Mouse (Mus musculus): ENCODE results near the gene Zbtb14. TPM values are rescaled to one million over a fixed set of nuclear protein-coding genes. Genes with fewer than 3 reads are reported as not detected.

The Zbtb14 gene
- total RNA-seq (2014; rRNA removed) (23.7 and 30.9 TPM in 2 replicates), polyA plus RNA-seq (2015; fragmentation: Nextera tagmentation; extraction: Ambion mirVana) (21.4 and 22.1 TPM in 2 replicates)

DNA sequence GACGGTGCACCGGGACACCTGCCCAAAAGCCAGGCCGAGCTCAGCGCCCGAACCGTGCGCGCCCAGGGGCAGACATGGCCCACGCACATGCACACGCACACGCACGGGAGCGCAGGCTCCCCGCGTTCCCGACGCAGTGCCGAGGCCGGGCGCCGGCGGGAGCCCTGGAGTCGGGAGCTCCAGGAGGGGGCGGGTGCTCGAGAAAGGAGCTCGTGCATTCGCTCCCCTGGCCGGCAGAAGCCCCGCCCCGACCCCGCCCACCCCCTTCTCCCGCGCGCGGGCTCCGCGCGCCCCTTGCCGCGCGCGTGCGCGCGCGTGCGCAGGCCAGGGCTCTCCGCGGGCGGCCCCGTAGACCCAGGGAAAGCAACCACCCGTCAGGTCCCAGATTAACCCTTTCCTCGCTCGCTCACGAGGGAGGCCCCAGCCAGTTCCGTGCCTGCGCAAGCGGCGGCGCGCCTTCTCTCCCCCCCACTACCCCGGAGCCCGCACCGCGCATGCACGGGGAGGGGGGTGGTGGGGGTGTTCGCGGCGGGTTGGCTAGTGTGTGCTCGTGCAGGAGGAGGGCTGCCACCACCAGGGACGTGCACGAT lies at the start of gene Zbtb14:
Zbtb14 (plus strand) TSS at position 540 of the 590 bp plus-strand sequence.
- Histone ChIP-seq H3K4me1 (ENCODE audit: insufficient read depth, low read length) (peaks cover 7% of the 10 kb centered on the region), H3K4me2 (ENCODE audit: low read depth, low read length, poor library complexity, severe bottlenecking) (peak within 1 kb of the TSS; percentile 90), H3K4me3 (ENCODE audit: low read depth, low read length) (peak within 1 kb of the TSS; percentile 82), H3K27me3 (ENCODE audit: insufficient read depth, low read length) (no peaks in the 10 kb centered on the region), H3K27ac (ENCODE audit: low read depth, low read length) (peak within 1 kb of the TSS; percentile 100), H3K9me3 (ENCODE audit: low read length) (no peaks in the 10 kb centered on the region), H3K9ac (replicated peaks; ENCODE audit: low read length, poor library complexity, severe bottlenecking) (peak within 1 kb of the TSS; percentile 98), H3K36me3 (ENCODE audit: insufficient read depth, low read length) (peaks cover 5% of the 10 kb centered on the region; the same call in 1 of the 2 replicates)
- DNase-seq (ENCODE audit: low spot score) (peak; percentile 96), ATAC-seq (ENCODE audit: low FRiP score) (peak; percentile 89)
- TF ChIP-seq CTCF (IDR thresholded peaks at IDR 0.05) = peak; percentile 48
- under 1% methylated on average over 42 of the region's 72 CpGs for WGBS

DNA sequence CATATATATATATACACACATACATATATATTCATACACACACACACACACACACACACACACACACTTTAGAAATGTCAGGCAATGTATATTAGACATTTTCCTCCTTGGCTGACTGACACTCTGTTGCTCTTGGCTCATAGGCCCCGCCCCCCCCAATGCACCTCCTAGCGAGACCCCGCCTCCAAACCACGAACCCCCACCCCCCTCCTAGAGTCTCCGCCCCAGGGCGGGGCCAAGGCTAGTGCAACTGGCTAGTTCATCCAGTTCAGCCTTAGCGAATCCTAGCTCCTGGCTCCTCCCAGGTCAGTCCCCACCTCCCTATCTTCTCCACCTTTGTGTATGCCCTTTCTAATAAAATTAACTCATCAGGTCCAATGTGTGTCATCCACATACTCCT lies 36.8 kb upstream of the Zbtb14 start:
- Histone ChIP-seq H3K4me1 (ENCODE audit: insufficient read depth, low read length) (no peaks in the 10 kb centered on the region), H3K27me3 (ENCODE audit: insufficient read depth, low read length) (no peaks in the 10 kb centered on the region), H3K27ac (ENCODE audit: low read depth, low read length) (no peak overlapping the region), H3K9ac (replicated peaks; ENCODE audit: low read length, poor library complexity, severe bottlenecking) (no peak overlapping the region), H3K4me2 (ENCODE audit: low read depth, low read length, poor library complexity, severe bottlenecking) (no peak overlapping the region), H3K4me3 (ENCODE audit: low read depth, low read length) (no peak overlapping the region), H3K36me3 (ENCODE audit: insufficient read depth, low read length) (no peaks in the 10 kb centered on the region), H3K9me3 (ENCODE audit: low read length) (no peaks in the 10 kb centered on the region)
- 91% methylated on average over 7 of the region's 7 CpGs for WGBS
- no peak for DNase-seq (ENCODE audit: low spot score)
- ATAC-seq (ENCODE audit: low FRiP score) = no peak; the same call in 1 of the 2 replicates
- no peak for TF ChIP-seq CTCF (IDR thresholded peaks at IDR 0.05)

DNA sequence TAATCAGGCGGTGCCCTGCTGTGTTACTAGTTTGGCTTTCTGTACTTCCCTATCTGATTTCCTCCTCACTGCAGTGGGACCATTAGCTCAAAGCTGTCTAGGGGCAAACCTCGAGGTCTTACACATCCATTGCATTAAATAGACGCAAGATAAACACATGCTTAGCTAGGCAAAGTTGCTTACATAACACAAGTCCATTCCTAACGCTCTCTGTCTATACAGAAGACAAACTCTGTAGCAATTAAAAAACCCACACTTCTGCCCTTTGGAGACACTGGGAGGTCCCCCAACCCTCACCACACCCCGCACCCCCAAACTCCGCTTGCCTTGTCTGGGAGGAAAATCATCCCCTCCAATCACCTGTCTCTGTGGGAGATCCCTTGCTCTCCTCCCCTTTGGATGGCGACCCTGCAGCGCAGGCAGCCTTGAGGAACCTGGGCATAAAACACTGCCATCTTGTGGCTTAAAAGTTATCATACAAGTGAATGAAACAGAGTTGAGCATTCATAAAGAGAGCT lies 33.8 kb upstream of the Zbtb14 start:
- TF ChIP-seq CTCF (IDR thresholded peaks at IDR 0.05) = peak; percentile 88
- no peak overlapping the region for H3K27ac ChIP-seq (ENCODE audit: low read depth, low read length)
- no peaks in the 10 kb centered on the region for H3K27me3 ChIP-seq (ENCODE audit: insufficient read depth, low read length)
- no peaks in the 10 kb centered on the region for H3K9me3 ChIP-seq (ENCODE audit: low read length)
- H3K36me3 ChIP-seq (ENCODE audit: insufficient read depth, low read length) = no peaks in the 10 kb centered on the region
- H3K4me1 ChIP-seq (ENCODE audit: insufficient read depth, low read length) = no peaks in the 10 kb centered on the region
- WGBS = 20% methylated on average over 8 of the region's 8 CpGs
- DNase-seq (ENCODE audit: low spot score) = peak; percentile 74
- no peak overlapping the region for H3K9ac ChIP-seq (replicated peaks; ENCODE audit: low read length, poor library complexity, severe bottlenecking)
- no peak for ATAC-seq (ENCODE audit: low FRiP score)
- H3K4me3 ChIP-seq (ENCODE audit: low read depth, low read length) = no peak overlapping the region
- no peak overlapping the region for H3K4me2 ChIP-seq (ENCODE audit: low read depth, low read length, poor library complexity, severe bottlenecking)

DNA sequence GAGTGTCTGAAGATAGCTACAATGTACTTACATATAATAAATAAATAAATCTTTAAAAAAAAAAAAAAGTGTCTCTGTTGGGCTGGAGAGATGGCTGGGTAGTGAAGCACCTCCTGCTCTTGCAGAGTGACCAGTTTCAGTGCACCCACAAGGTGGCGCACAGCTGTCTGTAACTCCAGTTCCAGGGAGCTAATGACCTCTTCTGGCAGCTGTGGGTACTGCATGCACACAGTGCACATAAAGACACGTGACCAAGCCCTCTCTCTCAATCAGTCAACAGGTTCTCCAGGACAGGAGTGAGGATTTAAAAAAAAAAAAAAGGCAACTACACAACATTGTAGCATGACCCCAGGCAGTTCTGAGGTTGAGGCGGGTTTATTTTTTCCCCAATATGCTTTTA lies 17.8 kb upstream of the Zbtb14 start:
- no peaks in the 10 kb centered on the region for H3K27me3 ChIP-seq (ENCODE audit: insufficient read depth, low read length)
- no peaks in the 10 kb centered on the region for H3K9me3 ChIP-seq (ENCODE audit: low read length)
- WGBS = 86% methylated on average over 3 of the region's 3 CpGs
- H3K4me1 ChIP-seq (ENCODE audit: insufficient read depth, low read length) = no peaks in the 10 kb centered on the region
- no peak overlapping the region for H3K4me2 ChIP-seq (ENCODE audit: low read depth, low read length, poor library complexity, severe bottlenecking)
- no peak overlapping the region for H3K4me3 ChIP-seq (ENCODE audit: low read depth, low read length)
- H3K9ac ChIP-seq (replicated peaks; ENCODE audit: low read length, poor library complexity, severe bottlenecking) = no peak overlapping the region
- TF ChIP-seq CTCF (IDR thresholded peaks at IDR 0.05) = peak; percentile 66
- ATAC-seq (ENCODE audit: low FRiP score) (no peak), DNase-seq (ENCODE audit: low spot score) (peak; percentile 44)
- H3K27ac ChIP-seq (ENCODE audit: low read depth, low read length) = no peak overlapping the region
- no peaks in the 10 kb centered on the region for H3K36me3 ChIP-seq (ENCODE audit: insufficient read depth, low read length)

DNA sequence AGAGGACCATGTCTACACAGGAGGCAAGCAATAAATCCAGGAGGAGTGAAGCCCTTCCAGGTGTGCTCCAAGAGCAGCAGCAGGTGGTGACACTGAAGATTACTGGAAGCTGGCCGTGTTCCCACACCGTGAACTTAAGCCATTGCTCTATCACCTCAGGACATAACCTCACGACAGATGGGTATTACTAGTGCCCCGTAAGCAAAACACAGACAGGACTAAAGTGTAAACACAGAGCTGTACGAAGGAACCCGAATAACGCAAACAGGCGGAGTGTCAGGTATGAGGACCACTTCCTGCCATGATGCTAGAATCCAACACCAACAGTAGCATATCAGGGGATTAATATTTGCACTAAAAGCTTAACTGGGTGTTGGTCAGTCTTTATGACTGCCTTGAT lies 2.0 kb upstream of the Zbtb14 start:
- Histone ChIP-seq H3K36me3 (ENCODE audit: insufficient read depth, low read length) (no peaks in the 10 kb centered on the region), H3K9me3 (ENCODE audit: low read length) (no peaks in the 10 kb centered on the region), H3K4me1 (ENCODE audit: insufficient read depth, low read length) (peaks cover 7% of the 10 kb centered on the region), H3K9ac (replicated peaks; ENCODE audit: low read length, poor library complexity, severe bottlenecking) (no peak overlapping the region), H3K4me2 (ENCODE audit: low read depth, low read length, poor library complexity, severe bottlenecking) (no peak overlapping the region), H3K4me3 (ENCODE audit: low read depth, low read length) (no peak overlapping the region), H3K27ac (ENCODE audit: low read depth, low read length) (no peak overlapping the region), H3K27me3 (ENCODE audit: insufficient read depth, low read length) (no peaks in the 10 kb centered on the region)
- DNase-seq (ENCODE audit: low spot score) = no peak
- ATAC-seq (ENCODE audit: low FRiP score) = no peak
- WGBS = 94% methylated on average over 8 of the region's 8 CpGs
- no peak for TF ChIP-seq CTCF (IDR thresholded peaks at IDR 0.05)

DNA sequence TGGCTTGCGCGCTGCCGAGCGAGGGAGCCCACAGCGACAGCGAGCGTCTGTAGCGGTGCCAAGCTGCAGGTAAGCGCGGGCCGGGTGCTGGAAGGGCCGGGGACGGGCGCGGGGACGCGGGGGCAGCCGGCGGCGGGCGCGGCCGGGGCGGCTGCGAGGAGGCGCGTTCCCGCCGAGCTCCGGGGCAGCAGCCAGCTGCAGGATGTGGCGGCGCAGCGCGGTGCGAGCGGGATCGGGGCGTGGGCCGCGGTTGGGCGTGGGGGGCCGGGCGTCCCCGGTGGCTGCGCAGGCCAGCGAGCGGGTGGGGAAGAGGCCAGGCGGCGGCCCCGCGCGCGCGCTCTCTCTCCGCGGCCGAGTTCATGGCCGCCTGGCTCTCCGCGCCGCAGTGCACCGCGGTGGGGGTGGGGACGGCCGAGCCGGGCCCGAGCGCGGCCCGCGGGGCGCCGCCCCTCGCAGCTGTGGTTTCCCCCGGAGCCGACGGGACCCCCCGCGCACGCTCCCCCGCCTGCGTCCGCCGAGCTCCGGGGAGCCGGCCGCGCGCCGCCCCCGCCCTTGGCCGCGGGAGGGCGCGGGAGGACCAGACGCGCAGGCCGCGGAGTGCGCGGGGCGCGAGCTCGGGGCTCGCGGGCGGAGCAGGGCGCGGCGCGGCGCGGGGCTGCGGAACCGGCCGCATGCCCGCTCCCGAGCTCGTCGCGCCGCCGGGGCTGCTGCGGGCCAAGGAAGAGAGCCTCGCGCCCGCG lies 521 bp downstream of the Zbtb14 start:
- DNase-seq (ENCODE audit: low spot score) (peak; percentile 82), ATAC-seq (ENCODE audit: low FRiP score) (peak; percentile 71)
- H3K9ac ChIP-seq (replicated peaks; ENCODE audit: low read length, poor library complexity, severe bottlenecking) = peak overlapping the region; percentile 98
- H3K36me3 ChIP-seq (ENCODE audit: insufficient read depth, low read length) = peaks cover 13% of the 10 kb centered on the region; the same call in 1 of the 2 replicates
- peaks cover 7% of the 10 kb centered on the region for H3K4me1 ChIP-seq (ENCODE audit: insufficient read depth, low read length)
- peak overlapping the region; percentile 82 for H3K4me3 ChIP-seq (ENCODE audit: low read depth, low read length)
- peak overlapping the region; percentile 100 for H3K27ac ChIP-seq (ENCODE audit: low read depth, low read length)
- under 1% methylated on average over 77 of the region's 128 CpGs for WGBS
- no peaks in the 10 kb centered on the region for H3K27me3 ChIP-seq (ENCODE audit: insufficient read depth, low read length)
- peak overlapping the region; percentile 90 for H3K4me2 ChIP-seq (ENCODE audit: low read depth, low read length, poor library complexity, severe bottlenecking)
- TF ChIP-seq CTCF (IDR thresholded peaks at IDR 0.05) = no peak
- no peaks in the 10 kb centered on the region for H3K9me3 ChIP-seq (ENCODE audit: low read length)

Measured in midbrain, postnatal 0 days (tissue).